Mouse (Mus musculus) adrenal gland, postnatal 0 days (tissue): ENCODE results near the gene Itln1. TPM values are rescaled to one million over a fixed set of nuclear protein-coding genes. Genes with fewer than 3 reads are reported as not detected.

Experiments used
- polyA plus RNA-seq: library from polyadenylated mRNA; unstranded; fragments of >200 nt; fragmentation: Nextera tagmentation; extraction: Ambion mirVana; gene quantifications from 2 replicates; pipeline ENCODE4 v1.2.1, GENCODE M21; 2015

Itln1 gene
- polyA plus RNA-seq = not detected in 2 replicates

DNA sequence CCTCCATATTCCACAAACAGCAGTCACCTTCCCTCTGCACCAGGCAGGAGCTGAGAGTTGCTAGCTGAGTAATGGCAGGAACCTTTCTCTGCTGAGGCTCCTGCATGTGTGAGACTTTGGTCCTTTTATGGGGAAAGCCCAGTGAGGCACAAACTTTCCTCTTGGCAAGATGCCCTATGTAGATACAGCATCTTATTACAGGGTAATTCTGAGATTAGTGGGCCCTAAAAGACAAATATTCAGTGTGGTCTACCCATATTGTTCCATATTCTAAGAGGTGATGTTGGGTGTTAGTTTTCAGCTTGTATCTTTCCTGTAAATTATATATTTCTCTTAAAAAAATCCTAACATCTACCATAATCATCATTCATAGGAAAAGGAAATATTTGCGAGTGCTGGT is at the start of gene Itln1:
Gene Itln1, minus strand, starts transcription at position 101 of the 400 bp plus-strand sequence.

DNA sequence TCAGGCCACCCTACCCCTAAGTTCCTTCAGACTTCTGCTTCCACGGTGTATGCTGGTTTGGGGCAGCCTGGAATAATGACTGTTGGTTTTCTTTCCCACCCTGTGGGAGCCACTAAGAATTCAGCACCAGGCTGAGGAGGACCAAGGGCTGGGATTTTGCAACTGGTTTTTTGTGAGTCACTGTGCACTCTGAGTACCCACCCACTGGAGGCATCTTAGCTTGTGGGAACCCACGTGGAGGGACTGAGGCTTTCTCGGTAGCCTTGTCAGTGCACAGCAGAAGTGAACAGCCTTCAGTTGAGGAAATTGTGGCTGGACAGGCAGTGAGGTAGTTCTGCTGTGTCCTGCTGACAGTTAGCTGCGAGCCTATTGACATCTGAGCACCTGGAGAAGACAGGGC is 23.8 kb upstream of the Itln1 start, which contains the start of gene Cd244a:
Gene Cd244a, plus strand, starts transcription at position 296 of the 400 bp plus-strand sequence.

DNA sequence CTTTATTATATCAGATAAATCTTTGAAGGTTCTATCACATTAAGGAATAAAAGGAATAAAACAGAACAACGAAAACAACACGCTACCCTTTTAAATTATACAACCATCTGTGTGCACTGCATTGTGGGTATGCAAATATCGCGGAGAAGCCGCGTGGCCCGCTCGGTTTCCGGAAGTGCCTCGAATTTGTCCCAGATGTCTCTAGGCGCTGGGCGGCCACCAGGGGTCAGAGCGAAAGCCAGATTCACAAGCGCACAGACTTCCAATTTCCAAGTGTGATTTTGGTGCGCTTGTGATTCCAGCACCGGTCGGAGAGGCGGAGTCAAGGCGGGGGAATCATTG is 31.9 kb downstream of the Itln1 start, which contains the start of gene Alyref2:
Gene Alyref2, plus strand, starts transcription at position 229 of the 342 bp plus-strand sequence.

Other genes starting within 250 kb of the Itln1 start
- gene Usp21, start 247.3 kb downstream of the Itln1 start, polyA plus RNA-seq = 27.7 and 43.9 TPM in 2 replicates
- gene Ufc1, start 240.3 kb downstream of the Itln1 start, polyA plus RNA-seq = 136 and 154 TPM in 2 replicates
- gene Dedd, start 206.1 kb downstream of the Itln1 start, polyA plus RNA-seq = 25.9 and 36.8 TPM in 2 replicates
- 36.4 and 71.2 TPM in 2 replicates for gene Nit1, start 189.6 kb downstream of the Itln1 start, polyA plus RNA-seq
- gene Pfdn2, start 189.6 kb downstream of the Itln1 start, polyA plus RNA-seq = 71.6 and 101 TPM in 2 replicates
- 5.3 and 6.9 TPM in 2 replicates for gene Klhdc9, start 174.5 kb downstream of the Itln1 start, polyA plus RNA-seq
- gene Nectin4, start 165.2 kb downstream of the Itln1 start, polyA plus RNA-seq = 0.19 and 0.27 TPM in 2 replicates
- 2.2 and 2.3 TPM in 2 replicates for gene Arhgap30, start 146.3 kb downstream of the Itln1 start, polyA plus RNA-seq
- gene Usf1, start 124.0 kb downstream of the Itln1 start, polyA plus RNA-seq = 54.5 and 56.5 TPM in 2 replicates
- gene Tstd1, start 116.4 kb downstream of the Itln1 start, polyA plus RNA-seq = 2.3 and 2.7 TPM in 2 replicates
- 56.2 and 87.2 TPM in 2 replicates for gene F11r, start 97.8 kb downstream of the Itln1 start, polyA plus RNA-seq
- gene Alyref2, start 31.8 kb downstream of the Itln1 start, polyA plus RNA-seq = 16.8 and 18.8 TPM in 2 replicates
- 0.38 and 0.55 TPM in 2 replicates for gene Cd244a, start 23.9 kb upstream of the Itln1 start, polyA plus RNA-seq
- 0.41 and 0.77 TPM in 2 replicates for gene Ly9, start 72.1 kb upstream of the Itln1 start, polyA plus RNA-seq
- 0.55 and 0.99 TPM in 2 replicates for gene Slamf7, start 117.7 kb upstream of the Itln1 start, polyA plus RNA-seq
- 12.1 and 20.0 TPM in 2 replicates for gene Cd48, start 146.7 kb upstream of the Itln1 start, polyA plus RNA-seq
- gene Slamf1, start 231.8 kb upstream of the Itln1 start, polyA plus RNA-seq = 0.16 and 0.21 TPM in 2 replicates